Mouse (Mus musculus) hindbrain, embryonic 16.5 days (tissue): ENCODE measurements at regions not wholly inside any gene's neighbourhood (a gene's known extent, or its start where the extent isn't known, plus 50 kb on each side); places are given as distances from the start of the nearest gene placed in this dataset.

Source experiments
- ATAC-seq: fragments of 200-750 bp; cut with Nextera tagmentation; 2 replicates; pipeline ENCODE4 v1.8.0; 2017; ENCODE audit warnings: moderate TSS enrichment, moderate library complexity
- H3K27ac ChIP-seq: fragments of 300-500 bp; sonication (generic); 2 replicates; pipeline ENCODE4 v1.5.1; 2014; ENCODE audit warnings: low read depth, mild to moderate bottlenecking, control low read depth, low read length, moderate library complexity
- H3K27me3 ChIP-seq: fragments of 300-500 bp; sonication (generic); replicated peaks from 2 replicates; pipeline ENCODE4 v1.6.1; 2014; ENCODE audit warnings: low read length; ENCODE audit not compliant: control insufficient read depth, insufficient read depth
- H3K36me3 ChIP-seq: fragments of 300-500 bp; sonication (generic); 2 replicates; pipeline ENCODE4 v1.6.1; 2014; ENCODE audit warnings: mild to moderate bottlenecking, low read length, moderate library complexity, mixed read lengths; ENCODE audit not compliant: control insufficient read depth, insufficient read depth
- H3K4me1 ChIP-seq: fragments of 300-500 bp; sonication (generic); 2 replicates; pipeline ENCODE4 v1.6.1; 2014; ENCODE audit warnings: low read depth, low read length; ENCODE audit not compliant: control insufficient read depth, insufficient read depth
- H3K4me2 ChIP-seq: fragments of 300-500 bp; sonication (generic); 2 replicates; pipeline ENCODE4 v1.6.1; 2014; ENCODE audit warnings: mild to moderate bottlenecking, low read length, control low read depth, moderate library complexity
- H3K4me3 ChIP-seq: fragments of 300-500 bp; sonication (generic); 2 replicates; pipeline ENCODE4 v1.5.1; 2014; ENCODE audit warnings: mild to moderate bottlenecking, low read length, control low read depth, moderate library complexity
- H3K9ac ChIP-seq: fragments of 300-500 bp; sonication (generic); 2 replicates; pipeline ENCODE4 v1.6.1; 2014; ENCODE audit warnings: low read depth, mild to moderate bottlenecking, control low read depth, low read length, moderate library complexity
- H3K9me3 ChIP-seq: fragments of 300-500 bp; sonication (generic); 2 replicates; pipeline ENCODE4 v1.6.1; 2014; ENCODE audit warnings: mild to moderate bottlenecking, low read length, moderate library complexity; ENCODE audit not compliant: control insufficient read depth
- WGBS: fragments of 180-500 bp; shearing (Covaris S2); extraction: QIAGEN DNeasy Blood & Tissue Kit; methylation state at CpG from one replicate; pipeline ENCODE4 v1.1.7; 2014; 5-methylcytosine and 5-hydroxymethylcytosine counted together

GRCm38 (mm10) chr5:119487184-119487583 is 183.3 kb upstream of the Tbx3 start:
- Histone ChIP-seq H3K4me1 (no peaks in the 10 kb centered on the region), H3K27ac (no peak overlapping the region), H3K27me3 (no peaks in the 10 kb centered on the region), H3K36me3 (no peaks in the 10 kb centered on the region), H3K9ac (no peak overlapping the region), H3K4me2 (no peak overlapping the region), H3K9me3 (peaks cover 3% of the 10 kb centered on the region; the same call in 1 of the 2 replicates), H3K4me3 (no peak overlapping the region)
- ATAC-seq: no peak
- WGBS: 83% methylated on average over 8 of the region's 8 CpGs

GRCm38 (mm10) chr5:119497501-119497900 is 173.0 kb upstream of the Tbx3 start:
- H3K27me3 ChIP-seq: 0 out of 2 replicates have a peak, but pooled peaks cover 2% of the 10 kb centered on the region
- H3K9me3 ChIP-seq: no peaks in the 10 kb centered on the region
- H3K4me1 ChIP-seq: no peaks in the 10 kb centered on the region
- no peaks in the 10 kb centered on the region for H3K36me3 ChIP-seq
- WGBS: 91% methylated on average over 1 of the region's 1 CpGs
- H3K9ac ChIP-seq: no peak overlapping the region
- H3K27ac ChIP-seq: no peak overlapping the region
- no peak overlapping the region for H3K4me2 ChIP-seq
- H3K4me3 ChIP-seq: no peak overlapping the region
- no peak for ATAC-seq

- Histone ChIP-seq H3K27me3 (0 out of 2 replicates have a peak, but pooled peaks cover 2% of the 10 kb centered on the region), H3K4me3 (no peak overlapping the region), H3K27ac (no peak overlapping the region), H3K9ac (no peak overlapping the region), H3K9me3 (no peaks in the 10 kb centered on the region), H3K4me1 (no peaks in the 10 kb centered on the region), H3K4me2 (no peak overlapping the region), H3K36me3 (no peaks in the 10 kb centered on the region)
- WGBS: 66% methylated on average over 6 of the region's 6 CpGs
- no peak for ATAC-seq
Measured at GRCm38 (mm10) chr5:119498431-119498830, 172.0 kb upstream of the Tbx3 start.

GRCm38 (mm10) chr5:119507709-119508108 is 162.8 kb upstream of the Tbx3 start:
- 82% methylated on average over 14 of the region's 14 CpGs for WGBS
- ATAC-seq: no peak
- H3K9ac ChIP-seq: no peak overlapping the region
- H3K4me2 ChIP-seq: no peak overlapping the region
- no peaks in the 10 kb centered on the region for H3K4me1 ChIP-seq
- H3K4me3 ChIP-seq: no peak overlapping the region
- no peak overlapping the region for H3K27ac ChIP-seq
- H3K9me3 ChIP-seq: peaks cover 3% of the 10 kb centered on the region; the same call in 1 of the 2 replicates
- H3K36me3 ChIP-seq: no peaks in the 10 kb centered on the region
- no peaks in the 10 kb centered on the region; the same call in 1 of the 2 replicates for H3K27me3 ChIP-seq

GRCm38 (mm10) chr5:119518506-119519252 is 151.8 kb upstream of the Tbx3 start:
- no peak for ATAC-seq
- H3K9ac ChIP-seq: no peak overlapping the region
- no peaks in the 10 kb centered on the region for H3K9me3 ChIP-seq
- no peaks in the 10 kb centered on the region for H3K4me1 ChIP-seq
- no peak overlapping the region for H3K27ac ChIP-seq
- H3K4me3 ChIP-seq: no peak overlapping the region
- no peak overlapping the region for H3K4me2 ChIP-seq
- 70% methylated on average over 19 of the region's 19 CpGs for WGBS
- no peaks in the 10 kb centered on the region for H3K27me3 ChIP-seq
- H3K36me3 ChIP-seq: no peaks in the 10 kb centered on the region

- no peak overlapping the region for H3K27ac ChIP-seq
- H3K4me2 ChIP-seq: no peak overlapping the region
- no peaks in the 10 kb centered on the region for H3K4me1 ChIP-seq
- no peaks in the 10 kb centered on the region for H3K36me3 ChIP-seq
- H3K9me3 ChIP-seq: no peaks in the 10 kb centered on the region
- no peak overlapping the region for H3K4me3 ChIP-seq
- ATAC-seq: no peak
- 29% methylated on average over 4 of the region's 4 CpGs for WGBS
- no peaks in the 10 kb centered on the region for H3K27me3 ChIP-seq
- H3K9ac ChIP-seq: no peak overlapping the region
Measured at GRCm38 (mm10) chr5:119524171-119524570, 146.3 kb upstream of the Tbx3 start.

- Histone ChIP-seq H3K27ac (no peak overlapping the region), H3K36me3 (no peaks in the 10 kb centered on the region), H3K4me1 (no peaks in the 10 kb centered on the region), H3K4me3 (no peak overlapping the region), H3K9ac (no peak overlapping the region), H3K9me3 (no peaks in the 10 kb centered on the region), H3K4me2 (no peak overlapping the region), H3K27me3 (no peaks in the 10 kb centered on the region)
- 54% methylated on average over 5 of the region's 5 CpGs for WGBS
- no peak for ATAC-seq
Measured at GRCm38 (mm10) chr5:119525960-119526359, 144.5 kb upstream of the Tbx3 start.

GRCm38 (mm10) chr5:119530009-119530408 is 140.5 kb upstream of the Tbx3 start:
- Histone ChIP-seq H3K4me2 (no peak overlapping the region), H3K27me3 (no peaks in the 10 kb centered on the region), H3K27ac (no peak overlapping the region), H3K9ac (no peak overlapping the region), H3K4me3 (no peak overlapping the region), H3K9me3 (no peaks in the 10 kb centered on the region), H3K36me3 (no peaks in the 10 kb centered on the region), H3K4me1 (no peaks in the 10 kb centered on the region)
- no peak for ATAC-seq
- WGBS: 45% methylated on average over 8 of the region's 8 CpGs

GRCm38 (mm10) chr5:119534946-119535345 is 135.5 kb upstream of the Tbx3 start:
- 58% methylated on average over 5 of the region's 5 CpGs for WGBS
- Histone ChIP-seq H3K4me1 (no peaks in the 10 kb centered on the region), H3K9me3 (no peaks in the 10 kb centered on the region), H3K27ac (no peak overlapping the region), H3K4me3 (no peak overlapping the region), H3K4me2 (no peak overlapping the region), H3K36me3 (no peaks in the 10 kb centered on the region), H3K9ac (no peak overlapping the region), H3K27me3 (no peaks in the 10 kb centered on the region)
- no peak for ATAC-seq
